Mouse (Mus musculus): ENCODE measurements at regions not wholly inside any gene's neighbourhood (a gene's known extent, or its start where the extent isn't known, plus 50 kb on each side); places are given as distances from the start of the nearest gene placed in this dataset.

DNA sequence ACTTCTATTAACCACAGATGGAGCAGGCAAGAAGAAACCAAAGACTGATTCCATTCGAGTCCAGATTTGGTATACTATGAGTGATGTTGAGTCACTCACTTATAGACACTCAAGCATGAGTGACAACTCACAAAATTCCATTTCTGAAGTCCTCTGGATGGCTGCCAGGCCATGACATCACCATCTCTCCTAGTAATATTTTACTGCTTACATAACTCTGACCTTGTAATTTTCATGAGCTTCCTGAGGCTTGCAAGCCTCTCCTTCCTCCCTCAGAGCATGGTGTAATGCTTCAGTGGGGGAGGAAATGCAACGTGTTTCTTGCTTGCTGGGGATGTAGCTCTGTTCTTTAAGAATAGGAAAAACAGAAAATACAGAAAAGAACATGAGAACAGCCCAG is 121.2 kb upstream of the Mpped2 start:
- no peak overlapping the region for H3K4me3 ChIP-seq
- no peaks in the 10 kb centered on the region for H3K36me3 ChIP-seq (replicated peaks)
- 67% methylated on average over 2 of the region's 2 CpGs for WGBS
- no peak overlapping the region for H3K27ac ChIP-seq (replicated peaks)
- peaks cover 9% of the 10 kb centered on the region for H3K4me1 ChIP-seq
- no peaks in the 10 kb centered on the region for H3K9me3 ChIP-seq
- no peak for DNase-seq (ENCODE audit: low spot score)
- 0 out of 2 replicates have a peak, but pooled peaks cover 8% of the 10 kb centered on the region for H3K27me3 ChIP-seq (replicated peaks; ENCODE audit: low read depth, poor library complexity, severe bottlenecking)

- Histone ChIP-seq H3K4me3 (no peak overlapping the region), H3K9me3 (no peaks in the 10 kb centered on the region), H3K27me3 (replicated peaks; ENCODE audit: low read depth, poor library complexity, severe bottlenecking) (peaks cover 31% of the 10 kb centered on the region), H3K36me3 (replicated peaks) (no peaks in the 10 kb centered on the region), H3K4me1 (peaks cover 35% of the 10 kb centered on the region), H3K27ac (replicated peaks) (peak overlapping the region; percentile 75)
- peak; percentile 42 for DNase-seq (ENCODE audit: low spot score)
- 23% methylated on average over 4 of the region's 4 CpGs for WGBS
Observed at GRCm38 (mm10) chr2:106576746-106577323, 116.2 kb upstream of the Mpped2 start.

DNA sequence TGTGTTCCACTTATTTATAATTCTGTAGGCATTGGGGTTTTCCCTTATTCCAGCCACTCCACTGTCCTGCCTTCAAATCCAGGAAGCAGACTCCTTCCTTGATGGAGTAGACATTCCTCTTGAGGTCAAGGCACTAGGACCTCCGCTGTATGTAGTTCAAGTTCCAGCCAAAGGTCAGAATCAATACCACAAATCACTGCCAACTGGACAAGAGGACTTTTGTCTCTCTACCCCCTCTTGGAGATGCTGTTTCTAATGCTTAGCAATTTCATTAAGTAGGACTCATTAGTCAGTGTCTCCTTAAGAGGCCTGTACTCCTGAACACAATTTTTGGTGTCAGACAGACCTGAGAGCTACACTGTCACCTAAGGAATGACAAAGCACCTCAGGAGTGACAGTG is 115.0 kb upstream of the Mpped2 start:
- no peak overlapping the region for H3K27ac ChIP-seq (replicated peaks)
- peaks cover 34% of the 10 kb centered on the region for H3K27me3 ChIP-seq (replicated peaks; ENCODE audit: low read depth, poor library complexity, severe bottlenecking)
- 30% methylated on average over 1 of the region's 1 CpGs for WGBS
- peaks cover 35% of the 10 kb centered on the region for H3K4me1 ChIP-seq
- H3K36me3 ChIP-seq (replicated peaks), result no peaks in the 10 kb centered on the region
- DNase-seq (ENCODE audit: low spot score), result no peak
- H3K4me3 ChIP-seq, result no peak overlapping the region
- no peaks in the 10 kb centered on the region for H3K9me3 ChIP-seq

GRCm38 (mm10) chr2:106580663-106581062 is 112.4 kb upstream of the Mpped2 start:
- Histone ChIP-seq H3K9me3 (no peaks in the 10 kb centered on the region), H3K36me3 (replicated peaks) (no peaks in the 10 kb centered on the region), H3K27ac (replicated peaks) (no peak overlapping the region; the same call in 1 of the 2 replicates), H3K4me3 (no peak overlapping the region), H3K4me1 (peaks cover 35% of the 10 kb centered on the region), H3K27me3 (replicated peaks; ENCODE audit: low read depth, poor library complexity, severe bottlenecking) (peaks cover 35% of the 10 kb centered on the region)
- DNase-seq (ENCODE audit: low spot score), result no peak
- 67% methylated on average over 5 of the region's 5 CpGs for WGBS

- Histone ChIP-seq H3K27me3 (replicated peaks; ENCODE audit: low read depth, poor library complexity, severe bottlenecking) (no peaks in the 10 kb centered on the region), H3K4me3 (no peak overlapping the region), H3K9me3 (no peaks in the 10 kb centered on the region), H3K36me3 (replicated peaks) (no peaks in the 10 kb centered on the region), H3K27ac (replicated peaks) (no peak overlapping the region), H3K4me1 (no peaks in the 10 kb centered on the region)
- WGBS, result 87% methylated on average over 3 of the region's 3 CpGs
- DNase-seq (ENCODE audit: low spot score), result no peak
Observed at GRCm38 (mm10) chr2:106621251-106621650, 71.8 kb upstream of the Mpped2 start.

DNA sequence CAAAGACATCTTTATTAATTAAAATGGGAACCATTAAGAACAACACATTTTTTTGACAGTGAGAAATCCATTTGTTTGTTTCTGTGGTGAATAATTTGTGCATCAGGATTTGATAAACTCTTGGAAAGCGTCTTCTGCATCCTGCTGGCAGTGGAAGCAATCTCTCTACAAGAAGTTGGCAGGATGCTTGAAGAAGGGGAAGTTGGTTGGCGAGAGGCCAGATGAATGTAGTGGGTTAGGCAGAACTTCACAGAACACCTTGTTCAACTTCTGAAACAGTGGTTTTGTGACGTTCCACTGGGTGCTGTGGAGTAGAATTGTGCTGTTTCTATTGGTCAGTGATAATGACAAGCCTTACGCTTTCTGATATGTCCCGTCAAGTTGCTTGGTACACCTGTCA is 70.7 kb upstream of the Mpped2 start:
- Histone ChIP-seq H3K36me3 (replicated peaks) (no peaks in the 10 kb centered on the region), H3K4me1 (no peaks in the 10 kb centered on the region), H3K27me3 (replicated peaks; ENCODE audit: low read depth, poor library complexity, severe bottlenecking) (0 out of 2 replicates have a peak, but pooled peaks cover 8% of the 10 kb centered on the region), H3K4me3 (no peak overlapping the region), H3K27ac (replicated peaks) (no peak overlapping the region), H3K9me3 (no peaks in the 10 kb centered on the region)
- WGBS, result 93% methylated on average over 5 of the region's 5 CpGs
- no peak for DNase-seq (ENCODE audit: low spot score)

- 83% methylated on average over 2 of the region's 2 CpGs for WGBS
- DNase-seq (ENCODE audit: low spot score), result no peak
Observed at GRCm38 (mm10) chr2:106623680-106624079, 69.4 kb upstream of the Mpped2 start.

DNA sequence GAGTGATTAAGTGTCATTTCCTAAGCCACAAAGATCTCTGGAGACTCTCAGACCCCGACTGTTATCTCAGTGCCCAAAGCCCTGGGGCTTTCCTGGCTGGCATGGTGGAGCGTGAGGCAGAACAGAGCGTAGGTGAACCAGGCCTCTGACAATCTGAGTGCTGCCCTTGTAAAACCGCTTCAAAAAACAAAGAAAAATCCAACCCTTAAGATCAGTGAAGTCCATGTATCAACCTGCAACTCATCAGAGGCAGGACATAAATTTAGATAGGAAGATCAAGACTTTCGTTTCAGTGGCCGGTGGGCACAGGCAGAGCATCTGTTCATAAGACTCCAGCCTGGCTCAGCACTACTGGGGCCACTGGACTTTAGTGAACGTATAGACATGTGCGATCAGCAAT is 61.1 kb upstream of the Mpped2 start:
- Histone ChIP-seq H3K4me1 (no peaks in the 10 kb centered on the region), H3K4me3 (no peak overlapping the region), H3K36me3 (replicated peaks) (no peaks in the 10 kb centered on the region), H3K27ac (replicated peaks) (no peak overlapping the region), H3K9me3 (no peaks in the 10 kb centered on the region), H3K27me3 (replicated peaks; ENCODE audit: low read depth, poor library complexity, severe bottlenecking) (0 out of 2 replicates have a peak, but pooled peaks cover 4% of the 10 kb centered on the region)
- 85% methylated on average over 8 of the region's 8 CpGs for WGBS
- no peak for DNase-seq (ENCODE audit: low spot score)

More at GRCm38 (mm10) chr2:106623680-106624079, 69.4 kb upstream of the Mpped2 start:
- H3K36me3 ChIP-seq (replicated peaks), result no peaks in the 10 kb centered on the region
- no peaks in the 10 kb centered on the region for H3K4me1 ChIP-seq
- no peaks in the 10 kb centered on the region for H3K9me3 ChIP-seq
- H3K27me3 ChIP-seq (replicated peaks; ENCODE audit: low read depth, poor library complexity, severe bottlenecking), result 0 out of 2 replicates have a peak, but pooled peaks cover 9% of the 10 kb centered on the region
- no peak overlapping the region for H3K4me3 ChIP-seq
- no peak overlapping the region for H3K27ac ChIP-seq (replicated peaks)
